Mouse (Mus musculus) erythroid progenitor cell, adult 5-6 weeks (primary cell): ENCODE data around the gene Galnt10. TPM values are rescaled to one million over a fixed set of nuclear protein-coding genes. Genes with fewer than 3 reads are reported as not detected.

Experiments
- ATAC-seq: replicated peaks from 2 replicates; pipeline ENCODE4 v1.8.0; 2016; ENCODE audit warnings: moderate number of reproducible peaks, mild to moderate bottlenecking, moderate TSS enrichment, inconsistent platforms; ENCODE audit not compliant: poor library complexity, low FRiP score, severe bottlenecking
- total RNA-seq, 2 experiments: library from RNA; stranded (forward) in 1 of 2; stranded (reverse) in 1 of 2; fragments of 150-400 nt in 1 of 2; fragments of 186-747, 209-891 nt in 1 of 2; gene quantifications; 2 replicates each; pipeline versions ENCODE4 v1.2.3 to v1.2.4; 2015 to 2017; ENCODE audit warnings: low replicate concordance in 2 of 2

The Galnt10 gene
- total RNA-seq, 2 experiments from 2014 or later, result 56.6 to 90.9 TPM

DNA sequence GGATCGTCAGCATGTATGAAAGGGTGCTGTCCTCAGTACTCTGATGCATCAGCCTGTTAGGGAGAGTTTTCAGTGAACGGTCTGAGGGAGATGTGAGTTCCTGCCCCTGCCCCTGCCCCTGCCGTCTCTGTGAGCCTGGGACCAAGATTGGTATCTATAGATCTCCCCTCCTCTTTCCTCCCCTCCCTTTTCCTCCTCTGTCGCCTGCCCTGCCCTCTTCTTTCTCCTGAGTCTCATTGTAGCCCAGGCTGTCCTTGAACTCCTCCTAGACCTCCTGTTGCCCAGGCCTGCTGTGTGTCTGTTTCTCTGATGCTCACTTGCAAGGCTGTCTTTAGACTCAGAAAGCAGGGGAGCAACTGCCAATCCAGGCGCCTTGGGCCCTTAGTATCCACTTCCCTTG lies 39.6 kb downstream of the Galnt10 start:
- ATAC-seq, result no peak

DNA sequence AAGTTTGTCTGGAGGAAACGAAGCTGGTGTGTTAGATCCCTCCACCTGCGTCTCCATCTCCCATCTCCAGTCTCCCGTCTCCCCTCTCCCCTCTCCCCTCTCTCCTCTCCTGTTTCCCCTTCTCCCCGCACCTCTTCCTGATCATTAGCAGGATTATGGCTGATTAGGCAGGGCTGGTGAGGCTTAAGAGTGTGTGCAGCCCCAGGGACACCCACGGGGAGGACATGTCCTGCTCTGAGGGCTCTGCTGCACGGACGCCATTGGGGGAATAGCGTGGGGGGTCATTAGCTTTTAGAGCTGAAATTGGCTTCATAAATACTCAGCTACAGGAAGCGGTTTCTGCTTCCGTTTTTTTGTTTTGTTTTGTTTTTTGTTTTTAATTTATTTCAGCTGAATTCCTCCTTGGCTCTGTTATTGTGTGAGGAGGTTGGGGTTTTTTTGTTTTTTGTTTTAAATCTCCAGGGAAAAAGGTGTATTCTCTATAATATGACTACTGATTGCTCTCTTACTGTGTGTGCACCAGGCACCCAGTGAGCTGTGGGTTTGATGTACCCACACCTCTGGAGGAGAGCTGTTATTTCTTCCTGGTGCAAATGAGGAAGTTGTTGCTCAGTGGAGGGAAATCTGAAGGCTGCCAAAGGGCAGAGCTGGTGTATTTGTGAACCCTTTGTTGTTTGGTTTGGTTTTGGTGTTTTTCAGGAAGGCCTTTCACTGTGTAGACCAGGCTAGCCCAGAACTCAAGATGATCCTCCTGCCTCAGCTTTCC lies 40.6 kb downstream of the Galnt10 start:
- no peak for ATAC-seq

- no peak; the same call in 1 of the 2 replicates for ATAC-seq
Observed at GRCm38 (mm10) chr11:57686797-57687196, 41.6 kb downstream of the Galnt10 start.

- ATAC-seq, result no peak
Observed at GRCm38 (mm10) chr11:57687258-57687657, 42.0 kb downstream of the Galnt10 start.

- no peak for ATAC-seq
Observed at GRCm38 (mm10) chr11:57688179-57688929, 43.1 kb downstream of the Galnt10 start.

DNA sequence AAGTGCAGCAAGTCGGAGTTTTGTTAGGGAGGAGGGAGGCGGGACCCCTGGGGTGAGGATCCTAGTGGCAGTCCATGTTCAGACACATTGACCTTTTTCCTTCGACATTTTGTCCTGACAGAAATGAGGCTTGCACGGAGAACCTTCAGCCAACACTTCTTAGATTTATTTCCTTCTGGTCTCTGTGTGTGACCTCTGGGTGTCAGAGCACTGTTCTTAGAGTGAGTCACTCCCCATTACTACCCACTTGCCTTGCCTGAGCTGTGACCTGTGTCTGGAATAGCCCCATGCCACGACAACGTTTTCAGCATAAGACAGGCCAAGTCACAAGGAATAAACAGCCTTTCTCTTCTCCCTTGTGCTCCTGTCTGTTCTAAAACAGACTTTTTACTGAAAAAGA lies 44.6 kb downstream of the Galnt10 start:
- ATAC-seq, result no peak

GRCm38 (mm10) chr11:57690836-57691235 lies 45.6 kb downstream of the Galnt10 start:
- no peak for ATAC-seq

- no peak for ATAC-seq
Observed at GRCm38 (mm10) chr11:57691939-57692338, 46.7 kb downstream of the Galnt10 start.

- no peak for ATAC-seq
Observed at GRCm38 (mm10) chr11:57692726-57693125, 47.5 kb downstream of the Galnt10 start.

GRCm38 (mm10) chr11:57694486-57694885 lies 49.2 kb downstream of the Galnt10 start:
- ATAC-seq, result no peak

GRCm38 (mm10) chr11:57696207-57696676 lies 51.0 kb downstream of the Galnt10 start:
- no peak for ATAC-seq

GRCm38 (mm10) chr11:57696807-57697251 lies 51.6 kb downstream of the Galnt10 start:
- no peak for ATAC-seq

GRCm38 (mm10) chr11:57700114-57700513 lies 54.9 kb downstream of the Galnt10 start:
- ATAC-seq, result no peak

DNA sequence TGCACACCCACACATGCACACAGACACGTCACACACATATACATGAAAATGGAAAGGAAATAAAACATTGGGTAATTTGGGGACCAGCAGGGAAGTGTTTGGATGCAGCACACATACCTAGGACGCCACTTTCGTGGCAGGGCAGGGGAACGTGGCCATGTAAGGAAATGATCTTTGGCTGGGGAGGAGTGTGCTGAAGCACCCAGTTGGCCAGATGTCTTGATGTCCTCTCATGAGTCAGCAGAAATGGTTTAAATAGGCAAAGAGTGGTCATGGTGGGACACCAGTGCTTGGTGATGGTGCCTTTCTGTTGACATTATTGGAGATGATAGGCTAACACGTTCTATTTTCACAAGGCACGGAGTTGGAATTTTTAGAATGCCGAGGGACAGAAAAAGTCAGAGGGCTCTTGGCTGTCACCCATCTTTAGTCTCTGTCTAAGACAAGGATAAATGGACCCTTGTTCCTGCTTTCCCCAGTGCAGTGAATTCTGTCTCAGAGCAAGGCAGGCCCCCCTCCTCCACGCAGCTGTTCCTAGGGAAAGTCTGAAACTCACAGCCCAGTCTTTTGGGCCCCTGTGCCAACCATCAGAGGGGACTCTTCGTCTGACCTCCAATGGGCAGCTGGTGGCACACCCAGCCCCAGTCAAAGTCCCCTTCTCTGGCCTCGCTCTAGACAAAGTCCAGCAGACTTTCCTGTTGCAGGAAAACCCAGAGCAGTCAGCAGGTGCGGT lies 56.1 kb downstream of the Galnt10 start:
- no peak for ATAC-seq

DNA sequence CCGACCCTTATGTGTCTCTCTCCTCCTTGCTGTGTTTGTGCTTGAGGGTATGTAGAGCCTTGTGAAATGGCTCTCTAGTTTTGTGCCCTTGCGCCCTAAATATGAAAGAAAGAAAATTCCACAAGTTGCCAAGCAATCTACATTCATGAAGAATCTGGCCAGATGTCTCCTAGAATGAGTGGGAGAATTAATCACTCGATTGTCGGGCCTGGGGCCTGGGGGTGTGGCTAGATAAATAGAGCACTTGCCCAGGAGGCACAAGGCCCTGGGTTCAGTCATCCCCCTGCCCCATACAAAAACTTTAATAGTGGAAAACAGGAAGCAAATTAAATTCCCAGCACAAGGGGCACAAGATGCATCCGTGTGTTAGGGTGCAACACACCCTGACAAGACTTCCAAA lies 56.7 kb downstream of the Galnt10 start:
- ATAC-seq, result no peak

DNA sequence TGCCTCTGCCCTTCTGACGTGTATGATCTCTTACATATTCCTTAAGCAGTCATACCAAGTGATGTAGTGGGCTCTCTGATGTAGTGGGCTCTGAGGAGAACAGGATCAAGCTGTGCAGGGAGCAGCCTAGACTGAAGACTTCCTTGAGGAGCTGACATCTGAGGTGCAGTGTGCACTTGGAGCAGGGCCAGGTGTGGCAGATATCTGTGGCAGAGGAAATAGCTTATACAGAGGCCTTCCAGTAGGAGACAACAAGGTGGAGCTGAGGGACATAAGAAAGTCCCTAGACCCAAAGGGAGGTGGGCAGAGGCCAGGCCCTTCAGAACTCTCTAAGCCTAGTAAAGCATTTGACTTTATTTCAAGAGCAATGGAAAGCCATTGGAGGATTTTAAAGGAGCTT lies 61.4 kb downstream of the Galnt10 start:
- no peak for ATAC-seq

- ATAC-seq, result peak; percentile 85
Observed at GRCm38 (mm10) chr11:57707114-57707798, 62.0 kb downstream of the Galnt10 start.

- ATAC-seq, result no peak
Observed at GRCm38 (mm10) chr11:57708174-57709154, 63.2 kb downstream of the Galnt10 start.

DNA sequence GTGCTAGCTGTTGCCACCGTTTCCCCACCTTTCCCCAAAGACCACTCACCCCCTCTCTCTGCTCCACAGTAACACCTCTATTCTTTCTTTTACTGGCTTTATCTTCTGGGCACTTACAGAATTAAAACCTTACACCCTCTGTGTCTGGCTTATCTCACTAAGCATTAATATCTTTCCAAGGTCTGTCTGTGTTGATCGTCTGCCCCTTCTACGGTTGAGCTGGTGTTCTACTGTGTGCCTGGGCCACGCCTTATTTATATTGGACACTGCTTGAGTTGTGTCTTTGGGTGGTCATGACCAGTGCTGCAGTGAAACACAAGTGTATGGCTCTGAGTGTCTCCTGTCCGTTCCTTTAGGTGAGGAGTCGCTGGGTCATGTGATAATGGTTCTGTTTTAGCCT lies 68.7 kb downstream of the Galnt10 start:
- ATAC-seq, result no peak
